Comparison of ENCODE assay signal across 26 mouse cellular contexts in genomic region chr7:141952920-141953319, GRCm38 (mm10). TPM values are rescaled to one million over a fixed set of nuclear protein-coding genes. Genes with fewer than 3 reads are reported as not detected.
DNase-seq lines count a peak whose midpoint lies in the region; ATAC-seq and TF ChIP-seq lines count a peak whose summit lies in the region.
"Had no signal": no experiment of that assay in that cellular context is flagged by ENCODE, and none has a peak within 500 bp of the region (broad histone marks: within the 10 kb centered on the region; RNA-seq: fewer than 3 reads in every experiment).

No protein-coding gene starts in this region.

- TF ChIP-seq CTCF in cerebellum, adult 2 months (IDR thresholded peaks at IDR 0.05; ENCODE audit: borderline replicate concordance, insufficient read depth, low read depth, low read length) = no peak

- no peak for ATAC-seq in cerebellum, adult (ENCODE audit: insufficient number of reproducible peaks, low FRiP score, low TSS enrichment)
- no peak for ATAC-seq in hindbrain, embryonic 13.5 days (ENCODE audit: low FRiP score)
- no peak for ATAC-seq in hindbrain, embryonic 14.5 days (ENCODE audit: low FRiP score)
- ATAC-seq in heart, embryonic 11.5 days (replicated peaks; ENCODE audit: insufficient number of reproducible peaks, low FRiP score, low TSS enrichment) = no peak
- ATAC-seq: forebrain, postnatal 0 days; intestine, embryonic 16.5 days; midbrain, embryonic 16.5 days; Patski had no signal

- peaks cover 61% of the 10 kb centered on the region for H3K4me1 ChIP-seq in cerebellum, adult 2 months (ENCODE audit: control insufficient read depth, insufficient read depth, low read length)
- peaks cover 83% of the 10 kb centered on the region for H3K4me1 ChIP-seq in hindbrain, embryonic 13.5 days (replicated peaks)
- peaks cover 75% of the 10 kb centered on the region for H3K4me1 ChIP-seq in hindbrain, embryonic 14.5 days (replicated peaks; ENCODE audit: control insufficient read depth, insufficient read depth, low read length)
- peaks cover 6% of the 10 kb centered on the region; the same call in 1 of the 2 replicates for H3K4me1 ChIP-seq in heart, embryonic 11.5 days (ENCODE audit: control insufficient read depth, insufficient read depth, low read length)

- no peak for TF ChIP-seq POLR2A in cerebellum, adult 2 months (IDR thresholded peaks at IDR 0.05; ENCODE audit: borderline replicate concordance, insufficient read depth, low read length)

- peak overlapping the region; percentile 46; the same call in 1 of the 2 replicates for H3K9ac ChIP-seq in hindbrain, embryonic 13.5 days
- no peak overlapping the region for H3K9ac ChIP-seq in hindbrain, embryonic 14.5 days
- H3K9ac ChIP-seq in heart, embryonic 11.5 days (ENCODE audit: low read depth, low read length) = no peak overlapping the region
- H3K9ac ChIP-seq: embryonic facial prominence, embryonic 15.5 days; forebrain, embryonic 12.5 days; forebrain, postnatal 0 days; heart, embryonic 15.5 days; limb, embryonic 13.5 days; lung, embryonic 15.5 days had no signal

- WGBS in cerebellum, adult 2 months = 9% methylated on average over 4 of the region's 4 CpGs
- 78% methylated on average over 4 of the region's 4 CpGs for WGBS in hindbrain, embryonic 13.5 days
- WGBS in hindbrain, embryonic 14.5 days = 78% methylated on average over 4 of the region's 4 CpGs
- WGBS in heart, embryonic 11.5 days (ENCODE audit: insufficient replicate concordance) = 57% methylated on average over 4 of the region's 4 CpGs

- no peak overlapping the region for H3K4me3 ChIP-seq in cerebellum, adult 2 months (replicated peaks; ENCODE audit: insufficient read depth, low read depth, low read length)
- H3K4me3 ChIP-seq in hindbrain, embryonic 13.5 days = no peak overlapping the region
- H3K4me3 ChIP-seq in hindbrain, embryonic 14.5 days (replicated peaks; ENCODE audit: low read length) = no peak overlapping the region
- H3K4me3 ChIP-seq in heart, embryonic 11.5 days (ENCODE audit: low read depth, low read length) = no peak overlapping the region
- H3K4me3 ChIP-seq: embryonic facial prominence, embryonic 10.5 days; embryonic facial prominence, embryonic 15.5 days; heart, embryonic 15.5 days; limb, embryonic 13.5 days; lung, embryonic 15.5 days; myocyte had no signal

- H3K27ac ChIP-seq in cerebellum, adult 2 months (ENCODE audit: insufficient read depth, low read length) = peak overlapping the region; percentile 41
- no peak overlapping the region for H3K27ac ChIP-seq in hindbrain, embryonic 13.5 days
- H3K27ac ChIP-seq in hindbrain, embryonic 14.5 days = no peak overlapping the region
- no peak overlapping the region for H3K27ac ChIP-seq in heart, embryonic 11.5 days (ENCODE audit: low read depth, low read length)
- H3K27ac ChIP-seq: embryonic facial prominence, embryonic 10.5 days; embryonic facial prominence, embryonic 15.5 days; forebrain, embryonic 12.5 days; heart, embryonic 15.5 days; limb, embryonic 13.5 days; lung, embryonic 15.5 days; midbrain, embryonic 10.5 days had no signal

- H3K4me2 ChIP-seq in hindbrain, embryonic 13.5 days = peak overlapping the region; percentile 98
- no peak overlapping the region for H3K4me2 ChIP-seq in hindbrain, embryonic 14.5 days (replicated peaks)
- no peak overlapping the region for H3K4me2 ChIP-seq in heart, embryonic 11.5 days
- H3K4me2 ChIP-seq: embryonic facial prominence, embryonic 15.5 days; forebrain, embryonic 12.5 days; heart, embryonic 15.5 days; limb, embryonic 13.5 days; liver, embryonic 11.5 days; lung, embryonic 15.5 days had no signal

- peaks cover 15% of the 10 kb centered on the region for H3K36me3 ChIP-seq in hindbrain, embryonic 13.5 days
- H3K36me3 ChIP-seq in hindbrain, embryonic 14.5 days (replicated peaks; ENCODE audit: control insufficient read depth, insufficient read depth) = peaks cover 3% of the 10 kb centered on the region; the same call in 1 of the 2 replicates
- H3K36me3 ChIP-seq in heart, embryonic 11.5 days (ENCODE audit: control insufficient read depth, insufficient read depth, low read length) = no peaks in the 10 kb centered on the region
- H3K36me3 ChIP-seq: embryonic facial prominence, embryonic 15.5 days; heart, embryonic 15.5 days; limb, embryonic 13.5 days; lung, embryonic 15.5 days had no signal

- DNase-seq in cerebellum, adult 2 months = peak; percentile 50 to 75
- DNase-seq in hindbrain, embryonic 14.5 days (ENCODE audit: low spot score) = no peak
- DNase-seq in right cerebral cortex, adult 18-20 months = peak; percentile 73
- DNase-seq in right cerebral cortex, postnatal 14 days = no peak
- DNase-seq: adrenal gland, postnatal 25 days; forebrain, postnatal 0 days; gastrocnemius, postnatal 14 days; kidney, adult 9 months; kidney, postnatal 10 days; thymus, adult 2 months; thymus, postnatal 36 days had no signal

- no peaks in the 10 kb centered on the region for H3K27me3 ChIP-seq in cerebellum, adult 2 months (ENCODE audit: control insufficient read depth, insufficient read depth, low read length)
- H3K27me3 ChIP-seq in hindbrain, embryonic 13.5 days = peaks cover 5% of the 10 kb centered on the region; the same call in 1 of the 2 replicates
- H3K27me3 ChIP-seq in hindbrain, embryonic 14.5 days (ENCODE audit: control insufficient read depth, insufficient read depth, low read length) = no peaks in the 10 kb centered on the region
- H3K27me3 ChIP-seq in heart, embryonic 11.5 days (ENCODE audit: control insufficient read depth, insufficient read depth, low read length) = peaks cover 75% of the 10 kb centered on the region

- no peaks in the 10 kb centered on the region for H3K9me3 ChIP-seq in hindbrain, embryonic 13.5 days
- no peaks in the 10 kb centered on the region for H3K9me3 ChIP-seq in hindbrain, embryonic 14.5 days (ENCODE audit: control insufficient read depth, low read length)
- no peaks in the 10 kb centered on the region for H3K9me3 ChIP-seq in heart, embryonic 11.5 days (replicated peaks; ENCODE audit: control insufficient read depth, low read length)
- H3K9me3 ChIP-seq: embryonic facial prominence, embryonic 15.5 days; forebrain, embryonic 12.5 days; lung, embryonic 15.5 days; midbrain, embryonic 10.5 days had no signal

RNA-seq across cellular contexts. Expression of gene Brsk2, which starts 3.4 kb away (rescaled TPM):
- 173 and 182 TPM in 2 replicates for polyA plus RNA-seq in cerebellum, adult 2 months (2012; rRNA removed)
- 22.5 and 24.5 TPM in 2 replicates for polyA plus RNA-seq in hindbrain, embryonic 13.5 days (2015; fragmentation: Nextera tagmentation; extraction: Ambion mirVana)
- polyA plus RNA-seq in hindbrain, embryonic 14.5 days (2014; fragmentation: Nextera tagmentation; extraction: Ambion mirVana) = 23.3 and 24.8 TPM in 2 replicates
- 0.40 and 0.62 TPM in 2 replicates for polyA plus RNA-seq in heart, embryonic 11.5 days (2014; fragmentation: Nextera tagmentation; extraction: Ambion mirVana)

RNA-seq across cellular contexts. Expression of gene Tollip, which starts 34.6 kb away (rescaled TPM):
- 151 and 161 TPM in 2 replicates for polyA plus RNA-seq in cerebellum, adult 2 months (2012; rRNA removed)
- polyA plus RNA-seq in hindbrain, embryonic 13.5 days (2015; fragmentation: Nextera tagmentation; extraction: Ambion mirVana) = 70.1 and 72.9 TPM in 2 replicates
- 71.9 and 82.7 TPM in 2 replicates for polyA plus RNA-seq in hindbrain, embryonic 14.5 days (2014; fragmentation: Nextera tagmentation; extraction: Ambion mirVana)
- 36.2 and 38.8 TPM in 2 replicates for polyA plus RNA-seq in heart, embryonic 11.5 days (2014; fragmentation: Nextera tagmentation; extraction: Ambion mirVana)

Comparison
In these comparisons a context has a peak if more than half of its experiments do, and no peak if none do; other contexts are left out.
1. DNase-seq: peak in cerebellum, adult 2 months (2 of 2) and right cerebral cortex, adult 18-20 months (single experiment); none in hindbrain, embryonic 14.5 days (single experiment) and right cerebral cortex, postnatal 14 days (single experiment).
2. RNA of gene Brsk2, which starts 3.4 kb away (polyA plus RNA-seq): 173 to 182 TPM in cerebellum, adult 2 months, 23.3 to 24.8 TPM in hindbrain, embryonic 14.5 days and 22.5 to 24.5 TPM in hindbrain, embryonic 13.5 days; 0.40 to 0.62 TPM in heart, embryonic 11.5 days; every median in the first group is over 10 times any median in the second.